Mouse (Mus musculus) C2C12 (cell line): ENCODE data around the gene Etl4.

ENCODE experiments used
- CEBPB ChIP-seq: IDR thresholded peaks from one replicate; pipeline ENCODE4 v1.6.1; 2011; ENCODE audit warnings: low read depth, mild to moderate bottlenecking, control low read depth, moderate library complexity
- CTCF ChIP-seq: IDR thresholded peaks from one replicate; pipeline ENCODE4 v1.5.1; 2011; ENCODE audit not compliant: control insufficient read depth, insufficient read depth, insufficient read length
- MYOD1 ChIP-seq: IDR thresholded peaks from one replicate; pipeline ENCODE4 v1.6.1; 2011; ENCODE audit warnings: low read depth; ENCODE audit not compliant: control insufficient read depth, insufficient read length
- USF1 ChIP-seq: IDR thresholded peaks from one replicate; pipeline ENCODE4 v1.6.1; 2011; ENCODE audit warnings: low read depth, mild to moderate bottlenecking, control low read depth, moderate library complexity

DNA sequence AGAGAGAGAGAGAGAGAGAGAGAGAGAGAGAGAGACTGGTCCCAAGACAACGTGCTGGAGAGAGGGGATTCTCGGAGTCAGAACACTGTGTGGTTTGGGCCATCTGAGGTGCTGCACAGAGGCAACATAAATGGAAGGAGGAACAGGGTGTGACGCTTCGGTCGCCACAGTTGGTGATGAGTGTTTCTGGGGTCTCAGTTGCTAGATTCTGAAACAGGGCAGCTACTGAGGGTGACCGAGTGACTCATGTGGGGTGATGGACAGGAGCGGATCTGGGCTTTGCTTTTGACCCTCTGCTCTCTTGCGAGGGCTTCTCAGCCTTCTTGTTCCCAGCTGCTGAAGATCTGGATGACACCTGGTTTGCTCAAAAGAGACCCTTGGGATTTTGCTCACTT lies 1.2 kb downstream of the Etl4 start:
- TF ChIP-seq USF1 (no peak), CEBPB (no peak), MYOD1 (no peak), CTCF (no peak)
